Mouse (Mus musculus): Measurements from ENCODE around the gene Alkbh1. TPM values are rescaled to one million over a fixed set of nuclear protein-coding genes. Genes with fewer than 3 reads are reported as not detected.

Gene Alkbh1
- 7.4 and 8.3 TPM in 2 replicates for polyA plus RNA-seq (2012; rRNA removed; ENCODE audit: low replicate concordance)

GRCm38 (mm10) chr12:87443700-87444122 lies at the start of gene Alkbh1, which contains the start of gene Slirp:
Alkbh1 (minus strand) TSS chr12:87444017.
Slirp (plus strand) TSS chr12:87443896.

GRCm38 (mm10) chr12:87471964-87472786 lies 28.4 kb upstream of the Alkbh1 start, which contains the start of gene Snw1:
Snw1 (minus strand) TSS chr12:87472274.

GRCm38 (mm10) chr12:87388122-87388774 lies 55.6 kb downstream of the Alkbh1 start, which contains the start of gene Sptlc2:
Sptlc2 (minus strand) TSS chr12:87388355.

Other genes starting within 250 kb of the Alkbh1 start
- not detected in 2 replicates for gene Samd15, start 244.3 kb downstream of the Alkbh1 start, polyA plus RNA-seq (2012; rRNA removed; ENCODE audit: low replicate concordance)
- 0.31 and 0.55 TPM in 2 replicates for gene Tmed8, start 243.6 kb downstream of the Alkbh1 start, polyA plus RNA-seq (2012; rRNA removed; ENCODE audit: low replicate concordance)
- 0.08 and 0.82 TPM in 2 replicates for gene Noxred1, start 205.3 kb downstream of the Alkbh1 start, polyA plus RNA-seq (2012; rRNA removed; ENCODE audit: low replicate concordance)
- gene Vipas39, start 177.8 kb downstream of the Alkbh1 start, polyA plus RNA-seq (2012; rRNA removed; ENCODE audit: low replicate concordance) = 15.0 and 21.8 TPM in 2 replicates
- 16.8 and 18.5 TPM in 2 replicates for gene Ahsa1, start 177.5 kb downstream of the Alkbh1 start, polyA plus RNA-seq (2012; rRNA removed; ENCODE audit: low replicate concordance)
- 0.14 and 0.50 TPM in 2 replicates for gene Ism2, start 144.3 kb downstream of the Alkbh1 start, polyA plus RNA-seq (2012; rRNA removed; ENCODE audit: low replicate concordance)
- 13.2 and 22.4 TPM in 2 replicates for gene Sptlc2, start 55.7 kb downstream of the Alkbh1 start, polyA plus RNA-seq (2012; rRNA removed; ENCODE audit: low replicate concordance)
- gene Slirp, start 121 bp downstream of the Alkbh1 start, polyA plus RNA-seq (2012; rRNA removed; ENCODE audit: low replicate concordance) = 1.3 and 3.9 TPM in 2 replicates
- gene Snw1, start 28.3 kb upstream of the Alkbh1 start, polyA plus RNA-seq (2012; rRNA removed; ENCODE audit: low replicate concordance) = 0.87 and 1.6 TPM in 2 replicates
- not detected in 2 replicates for gene Gm5788, start 50.7 kb upstream of the Alkbh1 start, polyA plus RNA-seq (2012; rRNA removed; ENCODE audit: low replicate concordance)
- not detected in 2 replicates for gene Gm8300, start 70.3 kb upstream of the Alkbh1 start, polyA plus RNA-seq (2012; rRNA removed; ENCODE audit: low replicate concordance)
- not detected in 2 replicates for gene Oog1, start 158.7 kb upstream of the Alkbh1 start, polyA plus RNA-seq (2012; rRNA removed; ENCODE audit: low replicate concordance)
- gene Gm4027, start 174.9 kb upstream of the Alkbh1 start, polyA plus RNA-seq (2012; rRNA removed; ENCODE audit: low replicate concordance) = not detected in 2 replicates
- not detected in 2 replicates for gene Gm16381, start 200.6 kb upstream of the Alkbh1 start, polyA plus RNA-seq (2012; rRNA removed; ENCODE audit: low replicate concordance)

Data from duodenum, adult 2 months (tissue).